Mouse (Mus musculus) cortical plate, adult 2 months (tissue): Measurements from ENCODE around the gene Skint1. TPM values are rescaled to one million over a fixed set of nuclear protein-coding genes. Genes with fewer than 3 reads are reported as not detected.
"Not testable (repeated sequence)": the region's sequence is repeated elsewhere in the genome, so short reads cannot be mapped to it uniquely, and the experiment has no call there.

ENCODE experiments used
- H3K27ac ChIP-seq: fragments of 200-500 bp; 2 replicates; pipeline ENCODE4 v1.5.1; 2012; ENCODE audit warnings: low read length, control low read depth, inconsistent platforms; ENCODE audit not compliant: insufficient read depth
- H3K4me1 ChIP-seq: fragments of 200-500 bp; 2 replicates; pipeline ENCODE4 v1.6.1; 2011; ENCODE audit warnings: low read length; ENCODE audit not compliant: control insufficient read depth, insufficient read depth
- H3K4me3 ChIP-seq: fragments of 200-500 bp; 2 replicates; pipeline ENCODE4 v1.5.1; 2011; ENCODE audit warnings: mild to moderate bottlenecking, low read length, control low read depth; ENCODE audit not compliant: insufficient read depth
- CTCF ChIP-seq: fragments of 200-500 bp; IDR thresholded peaks from 2 replicates; pipeline ENCODE4 v1.5.1; 2011; ENCODE audit warnings: mild to moderate bottlenecking, control low read depth, low read length; ENCODE audit not compliant: insufficient read depth; ENCODE audit errors: extremely low read depth
- POLR2A ChIP-seq: fragments of 200-500 bp; IDR thresholded peaks from 2 replicates; pipeline ENCODE4 v1.6.1; 2011; ENCODE audit warnings: mild to moderate bottlenecking, low read length, control low read depth; ENCODE audit not compliant: insufficient read depth; ENCODE audit errors: extremely low read depth
- polyA plus RNA-seq: library from polyadenylated mRNA; depleted of rRNA; stranded (reverse); fragments of >200 nt; gene quantifications from 2 replicates; pipeline ENCODE4 v1.2.3, GENCODE M21; 2012; rRNA removed

The Skint1 gene
- not detected in 2 replicates for polyA plus RNA-seq

DNA sequence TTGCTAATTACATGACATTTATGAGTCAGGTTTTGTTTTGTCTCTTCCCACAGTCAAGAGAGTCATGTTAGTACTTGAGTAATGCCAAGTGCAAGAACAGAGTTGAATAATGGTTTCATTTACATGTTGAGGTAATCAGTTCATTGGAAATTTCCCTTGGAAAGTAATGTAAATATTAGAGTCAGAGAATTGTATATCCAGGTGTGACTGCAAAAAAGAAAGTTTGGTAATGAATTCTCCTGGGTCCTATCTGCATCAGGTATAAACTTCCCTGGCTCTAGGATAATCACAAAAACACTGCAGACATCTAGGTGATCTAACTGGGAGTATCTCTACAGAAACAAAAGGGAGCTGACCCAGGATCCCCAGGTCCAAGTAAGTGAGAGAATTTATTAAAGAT lies at the start of gene Skint1:
Gene Skint1 (plus strand): TSS at position 301 of the 400 bp plus-strand sequence.
- Histone ChIP-seq H3K27ac (no peak within 1 kb of the TSS), H3K4me3 (no peak within 1 kb of the TSS), H3K4me1 (no peaks in the 10 kb centered on the region)
- no peak for TF ChIP-seq POLR2A
- no peak for TF ChIP-seq CTCF

DNA sequence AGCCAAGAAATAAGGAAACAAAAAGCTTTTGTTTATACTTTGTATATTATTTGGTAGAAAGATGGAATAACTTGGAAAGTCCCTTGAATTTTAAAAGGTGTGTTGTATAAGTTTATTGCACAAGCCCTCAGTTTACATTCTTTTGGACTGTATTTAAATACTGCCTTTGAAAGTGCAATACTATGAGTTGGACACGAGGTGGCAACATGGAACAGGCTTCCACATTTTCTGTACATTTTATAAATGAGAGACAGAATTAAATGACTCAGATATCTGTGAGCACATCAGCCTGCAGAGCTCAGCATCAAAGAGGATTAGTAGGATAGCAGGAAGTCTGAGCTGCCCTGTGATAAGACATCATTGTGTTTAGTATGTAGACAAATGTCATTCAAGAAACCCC lies 44.8 kb upstream of the Skint1 start:
- no peak for TF ChIP-seq POLR2A
- no peak for TF ChIP-seq CTCF

DNA sequence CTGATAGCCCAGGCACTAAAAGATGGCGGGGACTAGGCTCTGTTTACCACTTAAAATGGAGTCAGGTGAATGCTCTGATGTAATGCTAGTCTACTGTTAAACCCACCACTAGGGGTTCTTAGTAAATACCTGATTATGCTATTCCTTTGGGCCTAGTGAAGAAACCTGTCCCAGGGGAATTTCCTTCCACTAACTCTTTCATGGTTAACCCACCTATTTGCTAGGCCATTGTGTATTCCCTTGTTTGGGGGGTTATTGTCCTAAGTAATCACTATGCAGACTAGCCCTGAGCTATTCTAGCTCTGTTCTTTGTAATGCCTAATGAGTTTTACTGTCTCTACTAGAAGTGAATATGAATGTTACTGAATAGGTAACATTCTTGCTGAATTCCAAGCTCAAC lies 42.8 kb upstream of the Skint1 start:
- H3K4me3 ChIP-seq, H3K4me1 ChIP-seq, H3K27ac ChIP-seq: not testable (repeated sequence)

More for the DNA sequence above, 44.8 kb upstream of the Skint1 start:
- H3K4me3 ChIP-seq, result no peak overlapping the region
- H3K27ac ChIP-seq, result no peak overlapping the region
- no peaks in the 10 kb centered on the region for H3K4me1 ChIP-seq

DNA sequence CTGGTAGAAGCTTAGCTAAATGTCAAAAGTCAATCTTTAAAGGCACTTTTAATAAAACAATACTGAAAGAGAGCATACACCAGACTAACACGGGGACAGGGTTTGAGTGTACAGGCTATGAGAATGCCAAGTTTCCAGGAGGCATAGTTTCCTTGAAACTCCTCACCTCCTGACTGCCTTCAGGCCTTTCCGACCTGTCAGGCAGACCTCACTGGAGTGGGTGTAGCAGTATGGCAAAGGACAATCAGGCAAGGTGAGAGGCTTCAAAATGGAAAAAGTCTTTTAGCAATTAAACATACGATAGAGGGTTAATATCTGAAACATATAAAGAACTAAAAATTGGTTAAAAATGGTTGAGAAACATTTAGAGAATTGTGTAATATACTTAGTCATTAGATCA lies 42.4 kb upstream of the Skint1 start:
- TF ChIP-seq POLR2A (no peak), CTCF (no peak)
- H3K4me3 ChIP-seq, result no peak overlapping the region
- H3K27ac ChIP-seq, result no peak overlapping the region
- no peaks in the 10 kb centered on the region for H3K4me1 ChIP-seq

DNA sequence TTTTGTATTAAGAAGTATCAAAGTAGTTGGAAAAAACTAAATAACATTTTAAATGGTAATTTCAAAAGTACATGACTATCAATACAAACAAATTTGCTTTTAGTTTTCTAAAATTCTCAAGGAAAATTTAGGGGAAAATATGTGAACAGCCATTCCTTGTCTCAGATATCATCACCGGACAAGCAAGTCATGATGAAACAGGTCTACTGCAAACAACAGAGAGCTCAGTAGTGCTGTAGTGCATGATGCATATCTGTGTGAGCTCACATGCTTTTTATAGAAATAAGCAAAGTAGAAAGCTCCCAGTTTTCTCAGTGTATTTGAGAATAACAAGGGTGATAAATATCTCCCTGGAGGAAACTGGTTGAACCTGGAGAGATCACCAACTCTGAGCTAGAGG lies 33.4 kb upstream of the Skint1 start, which contains the start of gene Skint7:
Gene Skint7 (plus strand): TSS at position 301 of the 400 bp plus-strand sequence.
- Histone ChIP-seq H3K4me3 (no peak within 1 kb of the TSS), H3K4me1 (no peaks in the 10 kb centered on the region), H3K27ac (no peak within 1 kb of the TSS)
- TF ChIP-seq CTCF (no peak), POLR2A (no peak)

DNA sequence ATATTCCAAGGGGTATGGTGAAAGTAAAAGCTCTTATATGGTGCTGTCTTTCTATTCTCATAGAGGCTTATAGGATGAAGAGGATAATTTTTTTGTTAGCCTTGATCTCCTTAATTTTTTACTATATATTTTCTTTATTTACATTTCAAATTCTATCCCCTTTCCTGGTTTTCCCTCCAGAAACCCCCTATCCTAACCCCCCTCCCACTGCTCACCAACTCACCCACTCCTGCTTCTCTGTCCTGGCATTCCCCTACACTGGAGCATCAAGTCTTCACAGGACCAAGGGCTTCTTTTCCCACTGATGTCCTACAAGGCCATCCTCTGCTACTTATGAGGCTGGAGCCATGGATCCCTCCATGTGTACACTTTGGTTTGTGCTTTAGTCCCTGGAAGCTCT lies 65.6 kb downstream of the Skint1 start, which contains the start of gene Skint4:
Gene Skint4 (plus strand): TSS at position 301 of the 400 bp plus-strand sequence.
- Histone ChIP-seq H3K4me3 (no peak within 1 kb of the TSS), H3K27ac (no peak within 1 kb of the TSS), H3K4me1 (no peaks in the 10 kb centered on the region)
- no peak for TF ChIP-seq POLR2A
- TF ChIP-seq CTCF, result no peak

Other genes with a start within 250 kb of the Skint1 start
- gene Slc5a9, start 103.4 kb upstream of the Skint1 start, polyA plus RNA-seq, result not detected in 2 replicates
- not detected in 2 replicates for gene Skint8, start 86.9 kb upstream of the Skint1 start, polyA plus RNA-seq
- gene Skint7, start 33.3 kb upstream of the Skint1 start, polyA plus RNA-seq, result not detected in 2 replicates
- not detected in 2 replicates for gene Skint4, start 65.7 kb downstream of the Skint1 start, polyA plus RNA-seq
- gene Skint3, start 226.0 kb downstream of the Skint1 start, polyA plus RNA-seq, result 0.04 TPM in 2 replicates